Mouse (Mus musculus) CH12.LX (cell line): ENCODE data around the gene Ctsw. TPM values are rescaled to one million over a fixed set of nuclear protein-coding genes. Genes with fewer than 3 reads are reported as not detected.

ENCODE experiments used
- DNase-seq: peaks from one replicate; pipeline ENCODE4 v3.0.0-alpha.2; 2013; ENCODE audit errors: extremely low read depth
- H3K27ac ChIP-seq: 2 replicates; pipeline ENCODE4 v1.5.1; 2012; ENCODE audit warnings: low read depth, mild to moderate bottlenecking, control low read depth, moderate library complexity; ENCODE audit not compliant: insufficient read depth
- H3K27me3 ChIP-seq: replicated peaks from 2 replicates; pipeline ENCODE3; 2012; ENCODE audit warnings: inconsistent platforms
- H3K36me3 ChIP-seq, 2 experiments: replicated peaks in 1 of 2; 2 replicates each; pipeline versions ENCODE3 to v1.6.1; 2012; ENCODE audit warnings: inconsistent platforms in 1 of 2, low read length in 1 of 2, mild to moderate bottlenecking in 1 of 2, mixed read lengths in 1 of 2, moderate library complexity in 1 of 2; ENCODE audit not compliant: control insufficient read depth in 1 of 2, insufficient read depth in 1 of 2
- H3K4me1 ChIP-seq, 2 experiments: 2 replicates each; pipeline ENCODE4 v1.6.1; 2012; ENCODE audit warnings: inconsistent platforms in 1 of 2, moderate library complexity in 1 of 2; ENCODE audit not compliant: insufficient read depth in 2 of 2, control insufficient read depth in 1 of 2
- H3K4me2 ChIP-seq: 2 replicates; pipeline ENCODE4 v1.6.1; 2012; ENCODE audit warnings: low read depth, mild to moderate bottlenecking, control low read depth; ENCODE audit not compliant: poor library complexity, insufficient read depth, severe bottlenecking
- H3K4me3 ChIP-seq, 3 experiments: fragments of 150-350 bp in 1 of 3; sonication (generic) in 1 of 3; replicated peaks in 1 of 3; 2 replicates each; pipeline versions ENCODE3 to v1.5.1; 2011 to 2012; ENCODE audit warnings: low read depth in 2 of 3, low read length in 2 of 3, mild to moderate bottlenecking in 2 of 3, moderate library complexity in 2 of 3, control low read depth in 1 of 3, improper control_type of control experiment in 1 of 3, inconsistent platforms in 1 of 3, mixed read lengths in 1 of 3; ENCODE audit not compliant: poor library complexity in 1 of 3
- H3K79me2 ChIP-seq: replicated peaks from 2 replicates; pipeline ENCODE4 v1.6.1; 2012; ENCODE audit warnings: mild to moderate bottlenecking, moderate library complexity; ENCODE audit not compliant: control insufficient read depth, poor library complexity, insufficient read depth, severe bottlenecking; ENCODE audit errors: extremely low read depth
- H3K9ac ChIP-seq: 2 replicates; pipeline ENCODE4 v1.6.1; 2012; ENCODE audit warnings: low read depth, mild to moderate bottlenecking, control low read depth, moderate library complexity; ENCODE audit not compliant: insufficient read depth
- H3K9me3 ChIP-seq: replicated peaks from 2 replicates; pipeline ENCODE3; 2012; ENCODE audit warnings: low read length, inconsistent platforms, mixed read lengths
- BHLHE40 ChIP-seq: IDR thresholded peaks from 2 replicates; pipeline ENCODE4 v1.6.1; 2011; ENCODE audit warnings: mild to moderate bottlenecking, low read depth, low read length, improper control_type of control experiment
- CHD1 ChIP-seq: IDR thresholded peaks from 2 replicates; pipeline ENCODE4 v1.6.1; 2012; ENCODE audit warnings: low read depth, low read length, improper control_type of control experiment, inconsistent platforms
- EP300 ChIP-seq: IDR thresholded peaks from 2 replicates; pipeline ENCODE4 v1.6.1; 2011; ENCODE audit warnings: low read length, improper control_type of control experiment
- GABPA ChIP-seq: IDR thresholded peaks from 2 replicates; pipeline ENCODE4 v1.6.1; 2012; ENCODE audit warnings: low read depth, low read length, improper control_type of control experiment, inconsistent platforms; ENCODE audit not compliant: insufficient replicate concordance
- HCFC1 ChIP-seq: IDR thresholded peaks from 2 replicates; pipeline ENCODE4 v1.6.1; 2012; ENCODE audit warnings: low read depth, mild to moderate bottlenecking, inconsistent platforms, low read length, improper control_type of control experiment
- MEF2A ChIP-seq: IDR thresholded peaks from 2 replicates; pipeline ENCODE4 v1.6.1; 2014; ENCODE audit warnings: low read depth, mild to moderate bottlenecking, inconsistent platforms, low read length, improper control_type of control experiment, borderline replicate concordance
- MXI1 ChIP-seq: IDR thresholded peaks from 2 replicates; pipeline ENCODE4 v1.6.1; 2011; ENCODE audit warnings: mild to moderate bottlenecking, low read depth, low read length, improper control_type of control experiment
- NELFE ChIP-seq: IDR thresholded peaks from 2 replicates; pipeline ENCODE4 v1.6.1; 2011; ENCODE audit warnings: low read depth, low read length, improper control_type of control experiment
- POLR2AphosphoS2 ChIP-seq: IDR thresholded peaks from 2 replicates; pipeline ENCODE4 v1.6.1; 2011; ENCODE audit warnings: low read depth, low read length, improper control_type of control experiment
- RCOR1 ChIP-seq: conservative IDR thresholded peaks from 2 replicates; pipeline ENCODE4 v1.6.1; 2012; ENCODE audit warnings: low read depth, mild to moderate bottlenecking, inconsistent platforms, low read length, improper control_type of control experiment
- SIN3A ChIP-seq: IDR thresholded peaks from 2 replicates; pipeline ENCODE4 v1.6.1; 2012; ENCODE audit warnings: low read length, improper control_type of control experiment, inconsistent platforms
- TBP ChIP-seq: conservative IDR thresholded peaks from 2 replicates; pipeline ENCODE4 v1.6.1; 2011; ENCODE audit warnings: low read depth, low read length, improper control_type of control experiment
- TCF12 ChIP-seq: IDR thresholded peaks from 2 replicates; pipeline ENCODE4 v1.6.1; 2014; ENCODE audit warnings: low read depth, mild to moderate bottlenecking, inconsistent platforms, low read length, improper control_type of control experiment
- UBTF ChIP-seq: IDR thresholded peaks from 2 replicates; pipeline ENCODE4 v1.6.1; 2012; ENCODE audit warnings: low read depth, mild to moderate bottlenecking, inconsistent platforms, low read length, improper control_type of control experiment, moderate library complexity
- dilution Hi-C: fragments of 300-500 bp; cut with MboI; formaldehyde crosslinking; loops from 2 replicates; pipeline ENCODE4 v1.14.3; 2020; ENCODE audit warnings: low sequenced_read_pairs; ENCODE audit not compliant: extremely low pct_unique_long_range_greater_than_20kb, extremely low pct_ligation_motif_present
- in situ Hi-C: fragments of 300-500 bp; cut with MboI; formaldehyde crosslinking; loops from 3 replicates; pipeline ENCODE4 v1.14.3; 2019; ENCODE audit warnings: low sequenced_read_pairs, low pct_ligation_motif_present, low pct_unique_long_range_greater_than_20kb, mixed read lengths
- polyA plus RNA-seq: library from polyadenylated mRNA; unstranded; fragments of >175 nt; gene quantifications from 2 replicates; pipeline ENCODE4 v1.2.1, GENCODE M21; 2012; ENCODE audit warnings: low read depth; ENCODE audit not compliant: insufficient read length
- total RNA-seq, 2 experiments: library from RNA; depleted of rRNA; stranded (reverse); fragments of 300-350 nt in 1 of 2; fragments of >200 nt in 1 of 2; gene quantifications; 2 replicates each; pipeline ENCODE4 v1.2.3; 2012 to 2014

Ctsw gene
- total and polyA plus RNA-seq, 3 experiments = 0.23 to 1.1 (median 0.38) TPM

DNA sequence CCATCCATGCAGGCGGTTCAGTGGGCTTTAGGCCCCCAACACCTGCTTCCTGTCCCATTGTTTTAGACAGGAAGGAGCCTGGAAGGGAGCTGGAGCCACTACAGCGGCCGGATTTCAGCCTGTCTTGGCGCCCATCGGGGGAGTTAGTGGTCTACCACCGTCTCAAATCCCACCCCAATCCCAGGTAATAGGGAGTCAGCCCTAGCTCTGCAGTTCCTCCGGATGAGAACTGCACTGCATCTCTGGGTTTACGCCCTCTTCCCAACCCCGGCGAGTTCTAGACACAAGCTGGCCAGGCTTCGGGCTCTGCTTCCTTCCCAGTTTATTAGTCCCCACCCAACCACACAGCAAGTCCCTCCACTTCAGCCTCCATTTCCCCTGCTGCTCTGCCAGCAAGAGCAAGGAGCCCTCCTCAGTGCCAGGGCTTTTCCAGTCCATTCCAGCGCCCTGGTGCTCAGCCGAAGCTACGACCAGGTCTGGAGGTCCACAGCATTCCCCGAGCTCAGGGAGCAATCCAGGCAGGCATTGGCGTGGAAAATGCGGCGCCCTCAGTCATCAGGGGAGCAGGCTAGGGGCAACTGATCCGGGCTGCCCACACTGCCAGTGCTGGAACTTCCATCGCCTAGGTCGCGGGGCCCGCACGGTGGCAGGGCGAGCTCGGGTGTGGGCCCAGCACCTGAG, 11.9 kb downstream of the Ctsw start:
- dilution Hi-C loops = no loop called here
- H3K79me2 ChIP-seq = peaks cover 12% of the 10 kb centered on the region
- no peak overlapping the region for H3K27ac ChIP-seq
- peak overlapping the region; percentile 56 to 91 (median 77) for H3K4me3 ChIP-seq
- peaks cover 8 to 29% of the 10 kb centered on the region in 2 experiments; a peak in 3 of 4 replicates for H3K4me1 ChIP-seq
- peak overlapping the region; percentile 85 for H3K9ac ChIP-seq
- in situ Hi-C loops = loop anchor here (5.0 kb wide), 1 partner anchor 36 kb away; the partner anchor contains the start of gene Cfl1
- H3K4me2 ChIP-seq = peak overlapping the region; percentile 86
- peaks cover 0 to 20% of the 10 kb centered on the region in 2 experiments for H3K36me3 ChIP-seq
- peaks cover 7% of the 10 kb centered on the region for H3K27me3 ChIP-seq
- no peaks in the 10 kb centered on the region for H3K9me3 ChIP-seq
- TF ChIP-seq GABPA (no peak), TBP (no peak)
- DNase-seq = no peak

DNA sequence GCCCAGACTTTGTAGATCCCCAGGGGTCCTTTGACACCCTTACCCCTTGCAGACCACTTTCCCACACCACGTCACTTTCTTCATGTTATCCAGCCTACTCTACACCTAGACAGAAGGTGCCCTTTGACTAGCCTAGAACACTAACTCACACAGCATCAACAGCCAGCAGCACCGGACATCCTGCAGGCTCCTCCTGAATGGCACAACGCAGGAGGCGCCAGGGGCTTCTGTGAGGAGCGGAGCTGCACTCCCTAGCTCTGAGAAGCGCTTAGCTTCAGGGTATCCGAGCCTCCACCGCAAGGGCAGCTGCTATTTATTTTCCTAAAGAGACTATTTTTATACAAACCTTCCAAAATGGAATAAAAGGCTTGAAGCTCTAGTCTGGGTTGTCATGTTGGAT, 12.7 kb downstream of the Ctsw start:
- H3K9ac ChIP-seq = no peak overlapping the region
- peaks cover 0 to 19% of the 10 kb centered on the region in 2 experiments for H3K36me3 ChIP-seq
- H3K27ac ChIP-seq = no peak overlapping the region
- peaks cover 6% of the 10 kb centered on the region; the same call in 1 of the 2 replicates for H3K79me2 ChIP-seq
- dilution Hi-C loops (no loop called here), in situ Hi-C loops (loop anchor here (5.0 kb wide), 1 partner anchor 37 kb away; the partner anchor contains the start of gene Cfl1)
- peaks cover 6 to 26% of the 10 kb centered on the region in 2 experiments; a peak in 3 of 4 replicates for H3K4me1 ChIP-seq
- no peak for DNase-seq
- H3K27me3 ChIP-seq = peaks cover 7% of the 10 kb centered on the region
- H3K4me3 ChIP-seq = no peak overlapping the region
- no peak overlapping the region for H3K4me2 ChIP-seq
- no peaks in the 10 kb centered on the region for H3K9me3 ChIP-seq
- TF ChIP-seq EP300 (no peak), RCOR1 (no peak), NELFE (no peak), MEF2A (no peak), CHD1 (no peak), SIN3A (no peak), BHLHE40 (no peak), TCF12 (no peak), UBTF (no peak), POLR2AphosphoS2 (no peak), HCFC1 (no peak), MXI1 (no peak)
- TF ChIP-seq, all 38 proteins: peak for 0
